Mouse (Mus musculus) heart, adult 2 months (tissue): ENCODE measurements at regions not wholly inside any gene's neighbourhood (a gene's known extent, or its start where the extent isn't known, plus 50 kb on each side); places are given as distances from the start of the nearest gene placed in this dataset.

Experiments
- CTCF ChIP-seq: fragments of 200-600 bp; IDR thresholded peaks from 2 replicates; pipeline ENCODE4 v1.8.1; 2022; ENCODE audit warnings: antibody characterized with exemption, mild to moderate bottlenecking, moderate library complexity
- EP300 ChIP-seq: fragments of 200-500 bp; IDR thresholded peaks from 2 replicates; pipeline ENCODE4 v1.6.1; 2011; ENCODE audit warnings: low read depth, low read length, control low read depth; ENCODE audit not compliant: insufficient read depth
- POLR2A ChIP-seq: fragments of 200-500 bp; IDR thresholded peaks from 2 replicates; pipeline ENCODE4 v1.6.1; 2011; ENCODE audit warnings: mild to moderate bottlenecking, low read depth, low read length, control low read depth; ENCODE audit not compliant: insufficient read depth

DNA sequence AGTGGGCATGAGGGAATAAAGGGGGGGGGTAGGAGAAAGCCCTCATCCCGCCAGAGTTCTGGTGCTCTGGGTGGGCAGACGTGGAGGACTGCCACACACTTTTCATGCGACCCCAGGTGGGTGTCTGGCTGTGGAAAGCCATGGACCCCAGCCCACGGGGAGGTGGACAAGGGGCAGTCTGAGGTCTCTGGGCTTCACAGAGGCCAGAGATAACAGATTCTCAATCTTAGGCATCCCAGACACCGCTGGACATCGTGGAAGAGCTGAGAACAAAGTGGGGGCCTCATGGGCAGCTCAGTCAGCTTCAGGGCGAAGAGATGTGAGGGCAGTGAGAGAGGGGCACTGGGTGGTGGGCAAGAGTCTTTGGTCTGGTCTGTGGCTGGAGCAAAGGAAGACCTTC, 157.9 kb upstream of the Speer2 start:
- TF ChIP-seq EP300 (no peak), CTCF (no peak), POLR2A (no peak)
